Mouse (Mus musculus) thymus, postnatal 14 days (tissue): ENCODE data around the gene Sms.

Source experiments
- DNase-seq: peaks from one replicate; pipeline ENCODE4 v3.0.0; 2021

The Sms gene

GRCm38 (mm10) chrX:157491944-157492726 is at the start of gene Sms:
Gene Sms, minus strand, starts transcription at chrX:157492287.
- peak; percentile 78 for DNase-seq

GRCm38 (mm10) chrX:157506400-157506799 is 14.3 kb upstream of the Sms start:
- DNase-seq: no peak

GRCm38 (mm10) chrX:157504506-157504905 is 12.4 kb upstream of the Sms start:
- DNase-seq: no peak

GRCm38 (mm10) chrX:157501871-157502270 is 9.8 kb upstream of the Sms start:
- DNase-seq: no peak

GRCm38 (mm10) chrX:157500004-157500403 is 7.9 kb upstream of the Sms start:
- no peak for DNase-seq

GRCm38 (mm10) chrX:157493159-157493558 is 1.1 kb upstream of the Sms start:
- DNase-seq: no peak

DNA sequence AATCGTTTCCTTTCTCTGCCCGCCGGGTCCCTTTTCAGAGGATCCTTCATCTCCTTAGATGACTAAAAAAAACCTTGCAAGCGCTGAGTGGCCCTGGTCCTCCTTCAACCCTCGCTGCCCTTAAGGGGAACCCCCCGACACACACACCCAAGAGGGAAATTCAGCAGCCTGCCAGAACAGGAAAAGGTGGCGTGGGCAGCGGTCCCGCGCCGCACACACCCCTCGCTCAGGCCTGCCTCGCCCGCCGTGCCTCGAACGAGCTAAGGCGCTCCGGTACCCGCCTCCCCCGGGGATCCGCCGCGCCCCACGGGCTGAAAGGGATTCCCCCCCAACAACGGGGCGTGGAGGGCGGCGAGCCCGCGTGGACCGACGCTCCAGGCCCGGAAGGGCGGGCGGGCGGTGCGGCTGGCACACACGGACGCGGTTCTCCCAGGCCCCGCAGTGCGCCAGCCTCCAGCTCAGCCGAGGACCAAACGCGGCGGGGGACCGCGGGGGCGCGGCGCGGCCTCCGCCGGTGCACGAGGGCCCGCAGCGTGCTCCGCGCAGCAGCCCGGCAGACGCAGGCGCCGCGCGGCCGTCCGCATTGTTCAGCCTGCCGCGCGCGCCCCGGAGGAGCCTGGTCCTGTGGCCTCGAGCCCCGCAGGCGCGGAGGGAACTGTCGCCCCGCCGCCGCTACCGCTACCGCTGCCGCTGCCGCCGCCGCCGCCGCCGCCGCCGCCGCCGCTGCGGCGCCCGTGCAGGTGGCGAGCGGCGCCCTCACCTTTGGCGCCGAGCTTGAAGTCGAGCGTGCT is 747 bp downstream of the Sms start:
- peak; percentile 52 for DNase-seq

DNA sequence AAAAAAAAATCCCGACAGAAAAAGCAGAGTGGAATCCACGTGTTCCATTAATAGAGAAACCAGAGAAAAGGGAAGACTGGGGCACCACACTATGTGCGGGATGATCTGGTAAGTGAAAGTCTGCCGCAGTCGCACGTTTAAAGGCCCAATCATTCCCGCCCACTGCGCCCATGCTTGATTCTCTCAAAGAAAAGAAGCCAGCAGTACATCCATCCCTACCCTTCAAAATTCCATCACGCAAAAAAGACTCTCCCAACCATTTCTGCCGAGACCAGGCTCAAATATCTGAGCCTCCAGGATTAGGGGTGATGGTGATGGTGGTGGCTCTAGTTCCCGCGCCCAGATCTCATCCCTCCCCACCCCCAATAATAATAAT is 1.3 kb downstream of the Sms start:
- no peak for DNase-seq

- DNase-seq: no peak
These were observed 2.0 kb downstream of the Sms start for GRCm38 (mm10) chrX:157489871-157490721.

DNA sequence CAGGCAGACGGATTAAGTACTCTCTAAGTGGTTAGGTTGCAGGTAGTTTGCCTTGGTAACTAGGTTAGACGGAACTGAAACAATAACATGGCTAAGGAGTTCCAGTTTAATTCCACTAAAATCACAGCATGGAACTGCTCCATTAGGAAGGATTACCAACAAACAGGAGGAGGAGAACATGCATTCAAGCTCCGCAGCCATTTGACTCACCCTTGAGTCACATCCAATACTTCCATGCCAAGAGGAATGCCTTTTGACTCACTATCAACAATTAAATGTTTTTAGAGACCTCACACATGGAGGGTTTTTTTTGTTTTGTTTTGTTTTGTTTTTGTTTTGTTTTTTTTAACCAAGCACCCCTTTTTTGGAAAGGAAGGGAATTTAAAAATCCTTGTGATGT is 3.3 kb downstream of the Sms start:
- no peak for DNase-seq

DNA sequence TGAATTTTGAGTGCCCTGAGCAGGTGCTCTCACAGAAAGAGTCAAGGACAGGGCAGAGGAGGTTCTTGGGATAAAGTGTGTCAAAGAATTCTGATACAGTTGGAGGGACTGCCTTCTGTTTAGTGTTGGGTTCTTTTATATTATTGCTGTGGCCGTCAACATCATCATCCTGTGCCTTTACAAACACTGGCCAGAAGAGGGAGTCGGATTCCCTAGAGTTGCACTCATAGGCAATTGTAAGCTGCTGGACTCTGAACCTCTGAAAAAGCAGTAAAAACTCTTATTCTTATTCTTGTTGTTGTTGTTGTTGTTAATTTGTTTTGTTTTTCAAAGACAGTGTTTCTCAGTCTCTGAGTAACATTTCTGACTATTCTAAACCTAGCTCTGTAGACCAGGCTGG is 5.3 kb downstream of the Sms start:
- peak; percentile 38 for DNase-seq

- DNase-seq: no peak
These were observed 9.2 kb downstream of the Sms start for GRCm38 (mm10) chrX:157482842-157483241.

DNA sequence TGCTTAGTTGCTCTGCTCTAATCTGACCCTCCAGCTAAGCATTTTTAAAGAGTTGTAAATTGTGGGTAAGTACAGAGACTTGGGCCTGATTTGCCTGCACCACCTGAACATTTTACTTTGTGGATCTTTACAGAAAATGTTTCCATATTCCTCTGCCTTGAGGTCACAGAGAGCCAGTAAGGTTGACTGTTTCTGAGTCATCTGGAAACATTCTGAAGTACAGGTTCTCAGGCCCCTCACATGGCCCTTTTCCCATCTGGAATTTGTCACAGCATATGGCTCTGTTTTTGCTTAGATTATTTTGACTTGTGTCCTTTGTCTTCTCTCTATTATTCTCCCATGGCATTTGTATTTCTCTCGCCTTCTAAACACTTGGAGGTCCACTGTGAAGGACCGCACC is 10.2 kb downstream of the Sms start:
- DNase-seq: no peak

- DNase-seq: no peak
These were observed 14.8 kb downstream of the Sms start for GRCm38 (mm10) chrX:157477328-157477727.

DNA sequence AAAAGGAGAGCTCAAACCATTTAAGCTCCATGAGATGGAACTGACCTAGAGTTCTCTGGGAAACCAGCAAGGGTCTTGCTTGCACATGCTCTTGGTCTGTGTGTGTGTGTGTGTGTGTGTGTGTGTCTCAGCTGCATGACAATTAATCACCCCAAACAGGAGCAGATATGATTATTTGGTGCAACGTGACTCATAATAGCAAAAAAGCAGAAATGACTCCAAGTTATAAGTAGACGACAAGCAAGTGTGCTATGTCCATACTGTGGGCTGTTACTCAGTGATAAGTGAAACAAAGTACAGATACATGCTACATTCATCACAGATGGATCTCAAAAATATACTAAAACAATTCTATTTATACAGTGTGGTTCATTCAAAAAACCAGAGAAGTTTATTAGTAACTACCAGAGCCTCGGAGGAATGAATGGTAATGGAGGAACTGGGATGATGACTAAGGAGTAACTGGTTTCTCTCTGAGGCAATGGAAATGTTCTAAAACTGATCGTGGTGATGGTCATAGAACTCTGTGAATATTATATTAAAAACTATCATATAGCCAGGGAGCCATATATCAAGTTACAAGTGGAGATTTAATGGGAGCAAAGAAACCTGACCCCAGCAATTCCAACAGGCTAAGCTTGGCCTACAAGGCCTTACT is 15.8 kb downstream of the Sms start:
- no peak for DNase-seq

DNA sequence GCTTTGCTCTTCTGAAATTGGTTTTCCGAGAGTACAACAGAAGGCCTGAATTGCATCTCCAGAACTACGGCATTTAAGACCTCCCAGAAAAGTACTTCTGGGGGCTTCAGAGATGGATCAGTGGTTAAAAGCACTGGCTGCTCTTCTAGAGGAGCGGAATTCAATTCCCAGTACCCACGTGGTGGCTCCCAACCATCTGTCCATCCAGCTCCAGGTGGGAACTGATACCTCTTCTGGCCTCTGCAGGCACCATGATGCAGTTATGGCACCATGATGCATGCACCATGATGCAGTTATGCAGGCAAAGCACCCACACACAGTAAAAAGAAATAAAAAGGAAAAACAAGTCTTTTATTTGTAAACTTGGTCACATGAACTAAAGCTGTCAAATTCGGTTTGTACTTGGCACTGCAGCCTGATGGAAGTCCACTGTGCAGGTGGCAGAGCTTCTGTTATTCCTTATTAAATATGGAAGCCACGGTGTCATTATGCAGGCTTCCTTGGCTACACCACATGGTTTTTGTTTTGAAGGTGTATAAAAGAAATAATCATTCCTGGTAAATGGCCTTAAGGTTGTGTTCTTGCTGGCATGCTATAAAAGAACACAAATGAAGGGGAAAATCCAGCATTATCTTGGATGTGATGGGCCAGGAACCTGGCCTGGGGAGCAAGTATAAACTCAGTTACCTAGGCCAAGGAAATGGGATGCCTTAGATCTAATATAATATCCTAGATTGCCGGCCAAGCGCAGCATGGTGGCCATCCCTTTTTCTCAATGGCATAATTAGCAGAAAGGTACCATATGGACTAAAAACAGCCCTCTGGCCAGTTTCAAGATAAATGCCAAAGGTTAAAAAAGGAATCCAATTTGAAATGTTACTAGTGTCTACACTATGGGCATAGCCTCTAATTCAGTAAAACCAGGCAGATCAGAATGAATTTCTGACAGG is 20.1 kb downstream of the Sms start:
- DNase-seq: no peak

- no peak for DNase-seq
These were observed 23.3 kb downstream of the Sms start for GRCm38 (mm10) chrX:157468795-157469194.

DNA sequence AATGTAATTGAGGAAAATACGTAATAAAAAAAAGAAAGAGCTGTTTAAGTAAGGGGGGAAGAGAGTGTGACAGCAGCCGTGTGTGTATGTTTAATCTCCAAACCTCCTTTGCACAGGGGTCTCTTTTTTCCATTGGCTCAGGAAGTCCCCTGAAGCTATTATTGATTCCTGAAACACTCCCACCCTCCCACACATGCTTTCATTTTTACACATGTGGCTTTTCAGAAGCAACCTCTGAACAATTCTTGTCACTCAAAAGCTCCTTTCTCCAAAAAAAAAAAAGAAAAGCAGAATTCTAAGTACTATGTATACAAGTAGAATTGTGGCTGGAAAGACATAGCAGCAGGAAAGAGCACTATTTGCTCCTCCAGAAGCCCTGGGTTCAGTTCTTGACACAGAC is 24.0 kb downstream of the Sms start:
- DNase-seq: no peak

DNA sequence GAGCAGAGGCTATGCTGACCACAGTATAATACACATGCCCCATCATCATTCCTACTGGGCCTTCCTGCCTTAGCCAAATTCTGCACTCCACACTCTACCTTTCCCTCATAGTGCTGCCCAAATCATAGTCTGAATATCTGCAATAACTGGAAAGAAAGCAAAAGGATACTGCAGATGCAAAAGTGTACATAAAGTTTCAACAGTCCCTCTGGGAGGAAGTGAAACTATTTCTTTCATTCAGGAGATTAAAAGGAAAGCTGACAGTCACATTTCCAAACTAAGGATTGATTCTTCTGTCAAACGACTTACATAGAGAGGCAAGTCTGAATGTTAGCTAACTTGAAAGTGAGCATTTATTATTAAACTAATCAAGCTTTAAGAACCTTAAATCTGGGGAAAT is 26.1 kb downstream of the Sms start:
- no peak for DNase-seq

DNA sequence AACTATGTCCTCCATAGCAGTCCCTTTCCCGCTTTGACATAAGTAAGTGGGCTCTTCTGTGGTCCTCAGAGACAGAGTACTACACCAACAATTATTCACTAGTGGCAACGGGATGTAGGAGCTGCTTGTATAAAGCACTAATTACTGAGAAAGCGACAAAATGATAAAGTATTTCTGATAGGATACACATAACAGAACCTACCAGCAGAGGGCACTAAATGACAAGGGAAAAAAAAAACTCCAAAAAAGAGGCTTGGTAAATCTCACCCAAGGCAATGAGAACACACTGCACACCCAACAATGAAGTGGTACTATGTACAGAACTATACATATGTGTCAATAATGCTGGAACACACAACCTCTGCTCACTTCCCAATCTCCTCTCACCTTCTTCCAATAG is 29.4 kb downstream of the Sms start:
- DNase-seq: peak; percentile 11

DNA sequence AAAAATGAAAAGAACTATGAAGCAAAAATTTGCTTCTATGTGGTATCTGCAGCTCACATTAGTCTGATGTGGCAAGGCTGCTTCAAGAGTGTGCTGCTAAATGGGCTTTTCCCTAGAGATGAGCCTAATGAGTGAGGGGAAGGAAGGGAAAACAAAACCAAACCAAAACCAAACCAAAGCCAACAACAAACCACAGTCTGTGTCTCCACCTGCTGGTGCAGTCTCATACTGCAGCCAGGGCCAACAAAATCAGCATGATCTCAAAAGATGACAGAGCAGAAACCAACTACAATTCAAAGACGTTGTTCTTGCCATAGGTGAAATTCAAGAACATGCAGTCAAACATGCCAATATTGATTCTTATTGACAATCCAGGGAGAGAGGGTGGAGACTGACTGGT is 37.7 kb downstream of the Sms start:
- DNase-seq: peak; percentile 44

GRCm38 (mm10) chrX:157449000-157449399 is 43.1 kb downstream of the Sms start:
- no peak for DNase-seq
